Mouse (Mus musculus): Measurements from ENCODE around the gene S100a5.

Gene S100a5

GRCm38 (mm10) chr3:90608223-90608622 is at the start of gene S100a5:
TSS of gene S100a5 (plus strand) at chr3:90608523.
- no peak for DNase-seq (ENCODE audit: low read depth, low spot score)

GRCm38 (mm10) chr3:90560008-90560628 is 48.2 kb upstream of the S100a5 start, which contains the start of gene S100a3:
TSS of gene S100a3 (plus strand) at chr3:90560578.
- DNase-seq (ENCODE audit: low read depth, low spot score): no peak

- DNase-seq (ENCODE audit: low read depth, low spot score): no peak
Observed at GRCm38 (mm10) chr3:90574691-90575090, 33.6 kb upstream of the S100a5 start.

GRCm38 (mm10) chr3:90575320-90575719 is 33.0 kb upstream of the S100a5 start:
- no peak for DNase-seq (ENCODE audit: low read depth, low spot score)

- DNase-seq (ENCODE audit: low read depth, low spot score): no peak
Observed at GRCm38 (mm10) chr3:90576351-90577001, 31.8 kb upstream of the S100a5 start.

GRCm38 (mm10) chr3:90579433-90579832 is 28.9 kb upstream of the S100a5 start:
- DNase-seq (ENCODE audit: low read depth, low spot score): no peak

- no peak for DNase-seq (ENCODE audit: low read depth, low spot score)
Observed at GRCm38 (mm10) chr3:90581141-90581540, 27.2 kb upstream of the S100a5 start.

GRCm38 (mm10) chr3:90582156-90582555 is 26.2 kb upstream of the S100a5 start:
- DNase-seq (ENCODE audit: low read depth, low spot score): peak; percentile 53

GRCm38 (mm10) chr3:90582556-90582955 is 25.8 kb upstream of the S100a5 start:
- DNase-seq (ENCODE audit: low read depth, low spot score): no peak

GRCm38 (mm10) chr3:90583893-90584292 is 24.4 kb upstream of the S100a5 start:
- no peak for DNase-seq (ENCODE audit: low read depth, low spot score)

GRCm38 (mm10) chr3:90585595-90585994 is 22.7 kb upstream of the S100a5 start:
- DNase-seq (ENCODE audit: low read depth, low spot score): peak; percentile 92

- DNase-seq (ENCODE audit: low read depth, low spot score): peak; percentile 14
Observed at GRCm38 (mm10) chr3:90586016-90586643, 22.2 kb upstream of the S100a5 start.

- peak; percentile 85 for DNase-seq (ENCODE audit: low read depth, low spot score)
Observed at GRCm38 (mm10) chr3:90586906-90587305, 21.4 kb upstream of the S100a5 start.

- peak; percentile 33 for DNase-seq (ENCODE audit: low read depth, low spot score)
Observed at GRCm38 (mm10) chr3:90587361-90588101, 20.8 kb upstream of the S100a5 start.

- DNase-seq (ENCODE audit: low read depth, low spot score): peak; percentile 13
Observed at GRCm38 (mm10) chr3:90589390-90589789, 18.9 kb upstream of the S100a5 start.

GRCm38 (mm10) chr3:90589947-90590346 is 18.4 kb upstream of the S100a5 start, which contains the start of gene S100a2:
TSS of gene S100a2 (plus strand) at chr3:90590247.
- no peak for DNase-seq (ENCODE audit: low read depth, low spot score)

GRCm38 (mm10) chr3:90594466-90594865 is 13.9 kb upstream of the S100a5 start:
- no peak for DNase-seq (ENCODE audit: low read depth, low spot score)

- no peak for DNase-seq (ENCODE audit: low read depth, low spot score)
Observed at GRCm38 (mm10) chr3:90595556-90595955, 12.8 kb upstream of the S100a5 start.

- no peak for DNase-seq (ENCODE audit: low read depth, low spot score)
Observed at GRCm38 (mm10) chr3:90596810-90597209, 11.5 kb upstream of the S100a5 start.

- no peak for DNase-seq (ENCODE audit: low read depth, low spot score)
Observed at GRCm38 (mm10) chr3:90597736-90598135, 10.6 kb upstream of the S100a5 start.

- no peak for DNase-seq (ENCODE audit: low read depth, low spot score)
Observed at GRCm38 (mm10) chr3:90598212-90598611, 10.1 kb upstream of the S100a5 start.

- DNase-seq (ENCODE audit: low read depth, low spot score): no peak
Observed at GRCm38 (mm10) chr3:90599401-90599800, 8.9 kb upstream of the S100a5 start.
